Mouse (Mus musculus) erythroid progenitor cell, adult 5-6 weeks (primary cell): Measurements from ENCODE around the gene Ccnl2. TPM values are rescaled to one million over a fixed set of nuclear protein-coding genes. Genes with fewer than 3 reads are reported as not detected.
A peak's percentile ranks its signal among the peaks of the same experiment; 100 is the strongest.

Source experiments
- ATAC-seq: replicated peaks from 2 replicates; pipeline ENCODE4 v1.8.0; 2016; ENCODE audit warnings: moderate number of reproducible peaks, mild to moderate bottlenecking, moderate TSS enrichment, inconsistent platforms; ENCODE audit not compliant: poor library complexity, low FRiP score, severe bottlenecking
- total RNA-seq, 2 experiments: library from RNA; stranded (forward) in 1 of 2; stranded (reverse) in 1 of 2; fragments of 150-400 nt in 1 of 2; fragments of 186-747, 209-891 nt in 1 of 2; gene quantifications; 2 replicates each; pipeline versions ENCODE4 v1.2.3 to v1.2.4; 2015 to 2017; ENCODE audit warnings: low replicate concordance in 2 of 2

The Ccnl2 gene
- total RNA-seq, 2 experiments from 2014 or later, result 262 to 265 TPM

- ATAC-seq, result no peak
Measured at GRCm38 (mm10) chr4:155856071-155856470, 43.8 kb downstream of the Ccnl2 start.

GRCm38 (mm10) chr4:155856881-155857280, 44.6 kb downstream of the Ccnl2 start:
- no peak for ATAC-seq

GRCm38 (mm10) chr4:155859318-155859717, 47.0 kb downstream of the Ccnl2 start:
- no peak for ATAC-seq

- ATAC-seq, result no peak
Measured at GRCm38 (mm10) chr4:155861787-155862186, 49.5 kb downstream of the Ccnl2 start.

GRCm38 (mm10) chr4:155863001-155863400, 50.7 kb downstream of the Ccnl2 start, which contains the start of gene Tas1r3:
Gene Tas1r3, minus strand, starts transcription at chr4:155863362.
- ATAC-seq, result no peak

GRCm38 (mm10) chr4:155868614-155869298, 56.5 kb downstream of the Ccnl2 start:
- ATAC-seq, result peak; percentile 56

- peak; percentile 98 for ATAC-seq
Measured at GRCm38 (mm10) chr4:155869317-155870033, 57.2 kb downstream of the Ccnl2 start, which contains the start of the genes Cptp and Ints11. Gene Cptp, minus strand, starts transcription at chr4:155869440. Gene Ints11, plus strand, starts transcription at chr4:155869546.

GRCm38 (mm10) chr4:155871404-155871803, 59.1 kb downstream of the Ccnl2 start:
- no peak for ATAC-seq

Other genes starting within 250 kb of the Ccnl2 start
- gene Slc35e2, start 211.1 kb upstream of the Ccnl2 start, total RNA-seq (2015; ENCODE audit: low replicate concordance), result 10.9 and 31.4 TPM in 2 replicates
- 12.2 and 14.1 TPM in 2 replicates for gene Slc35e2, start 211.1 kb upstream of the Ccnl2 start, total RNA-seq (2017; ENCODE audit: low replicate concordance)
- 28.5 and 59.5 TPM in 2 replicates for gene Cdk11b, start 187.6 kb upstream of the Ccnl2 start, total RNA-seq (2015; ENCODE audit: low replicate concordance)
- gene Cdk11b, start 187.6 kb upstream of the Ccnl2 start, total RNA-seq (2017; ENCODE audit: low replicate concordance), result 53.6 and 56.3 TPM in 2 replicates
- not detected in 2 replicates for gene Gm10563, start 167.1 kb upstream of the Ccnl2 start, total RNA-seq (2015; ENCODE audit: low replicate concordance)
- not detected in 2 replicates for gene Gm10563, start 167.1 kb upstream of the Ccnl2 start, total RNA-seq (2017; ENCODE audit: low replicate concordance)
- not detected in 2 replicates for gene Mmp23, start 159.1 kb upstream of the Ccnl2 start, total RNA-seq (2015; ENCODE audit: low replicate concordance)
- gene Mmp23, start 159.1 kb upstream of the Ccnl2 start, total RNA-seq (2017; ENCODE audit: low replicate concordance), result not detected in 2 replicates
- 0.84 and 2.9 TPM in 2 replicates for gene Mib2, start 143.3 kb upstream of the Ccnl2 start, total RNA-seq (2015; ENCODE audit: low replicate concordance)
- gene Mib2, start 143.3 kb upstream of the Ccnl2 start, total RNA-seq (2017; ENCODE audit: low replicate concordance), result 3.2 and 6.6 TPM in 2 replicates
- gene Fndc10, start 118.1 kb upstream of the Ccnl2 start, total RNA-seq (2015; ENCODE audit: low replicate concordance), result not detected in 2 replicates
- not detected in 2 replicates for gene Fndc10, start 118.1 kb upstream of the Ccnl2 start, total RNA-seq (2017; ENCODE audit: low replicate concordance)
- 44.9 and 65.6 TPM in 2 replicates for gene Ssu72, start 107.7 kb upstream of the Ccnl2 start, total RNA-seq (2015; ENCODE audit: low replicate concordance)
- 37.0 and 57.2 TPM in 2 replicates for gene Ssu72, start 107.7 kb upstream of the Ccnl2 start, total RNA-seq (2017; ENCODE audit: low replicate concordance)
- not detected in 2 replicates for gene Tmem240, start 77.7 kb upstream of the Ccnl2 start, total RNA-seq (2015; ENCODE audit: low replicate concordance)
- gene Tmem240, start 77.7 kb upstream of the Ccnl2 start, total RNA-seq (2017; ENCODE audit: low replicate concordance), result not detected in 2 replicates
- gene Atad3a, start 51.4 kb upstream of the Ccnl2 start, total RNA-seq (2015; ENCODE audit: low replicate concordance), result 0.84 and 35.3 TPM in 2 replicates
- gene Atad3a, start 51.4 kb upstream of the Ccnl2 start, total RNA-seq (2017; ENCODE audit: low replicate concordance), result 3.3 and 5.1 TPM in 2 replicates
- gene Vwa1, start 37.8 kb upstream of the Ccnl2 start, total RNA-seq (2015; ENCODE audit: low replicate concordance), result not detected in 2 replicates
- 0.68 TPM in 1 of 2 replicates, not detected in the other for gene Vwa1, start 37.8 kb upstream of the Ccnl2 start, total RNA-seq (2017; ENCODE audit: low replicate concordance)
- 0.42 and 1.1 TPM in 2 replicates for gene Tmem88b, start 26.6 kb upstream of the Ccnl2 start, total RNA-seq (2015; ENCODE audit: low replicate concordance)
- gene Tmem88b, start 26.6 kb upstream of the Ccnl2 start, total RNA-seq (2017; ENCODE audit: low replicate concordance), result 0.83 and 1.3 TPM in 2 replicates
- gene Ankrd65, start 22.1 kb upstream of the Ccnl2 start, total RNA-seq (2015; ENCODE audit: low replicate concordance), result not detected in 2 replicates
- gene Ankrd65, start 22.1 kb upstream of the Ccnl2 start, total RNA-seq (2017; ENCODE audit: low replicate concordance), result 1.0 and 9.8 TPM in 2 replicates
- 127 and 129 TPM in 2 replicates for gene Mrpl20, start 9.6 kb upstream of the Ccnl2 start, total RNA-seq (2015; ENCODE audit: low replicate concordance)
- 30.7 and 31.2 TPM in 2 replicates for gene Mrpl20, start 9.6 kb upstream of the Ccnl2 start, total RNA-seq (2017; ENCODE audit: low replicate concordance)
- 47.2 and 63.7 TPM in 2 replicates for gene Aurkaip1, start 18.8 kb downstream of the Ccnl2 start, total RNA-seq (2015; ENCODE audit: low replicate concordance)
- 69.4 and 71.4 TPM in 2 replicates for gene Aurkaip1, start 18.8 kb downstream of the Ccnl2 start, total RNA-seq (2017; ENCODE audit: low replicate concordance)
- gene Mxra8, start 27.2 kb downstream of the Ccnl2 start, total RNA-seq (2015; ENCODE audit: low replicate concordance), result not detected in 2 replicates
- gene Mxra8, start 27.2 kb downstream of the Ccnl2 start, total RNA-seq (2017; ENCODE audit: low replicate concordance), result not detected in 2 replicates
- 20.9 and 26.0 TPM in 2 replicates for gene Dvl1, start 34.9 kb downstream of the Ccnl2 start, total RNA-seq (2015; ENCODE audit: low replicate concordance)
- gene Dvl1, start 34.9 kb downstream of the Ccnl2 start, total RNA-seq (2017; ENCODE audit: low replicate concordance), result 19.5 and 22.4 TPM in 2 replicates
- gene Tas1r3, start 50.9 kb downstream of the Ccnl2 start, total RNA-seq (2015; ENCODE audit: low replicate concordance), result 0.84 and 1.1 TPM in 2 replicates
- 0.26 and 2.3 TPM in 2 replicates for gene Tas1r3, start 50.9 kb downstream of the Ccnl2 start, total RNA-seq (2017; ENCODE audit: low replicate concordance)
- gene Cptp, start 57.0 kb downstream of the Ccnl2 start, total RNA-seq (2015; ENCODE audit: low replicate concordance), result 3.4 and 9.4 TPM in 2 replicates
- gene Cptp, start 57.0 kb downstream of the Ccnl2 start, total RNA-seq (2017; ENCODE audit: low replicate concordance), result 5.6 and 12.6 TPM in 2 replicates
- 14.7 and 28.8 TPM in 2 replicates for gene Ints11, start 57.1 kb downstream of the Ccnl2 start, total RNA-seq (2015; ENCODE audit: low replicate concordance)
- 7.9 and 33.2 TPM in 2 replicates for gene Ints11, start 57.1 kb downstream of the Ccnl2 start, total RNA-seq (2017; ENCODE audit: low replicate concordance)
- 2.2 and 5.4 TPM in 2 replicates for gene Pusl1, start 79.3 kb downstream of the Ccnl2 start, total RNA-seq (2015; ENCODE audit: low replicate concordance)
- 4.6 and 9.8 TPM in 2 replicates for gene Pusl1, start 79.3 kb downstream of the Ccnl2 start, total RNA-seq (2017; ENCODE audit: low replicate concordance)
- 30.2 and 49.0 TPM in 2 replicates for gene Acap3, start 79.3 kb downstream of the Ccnl2 start, total RNA-seq (2015; ENCODE audit: low replicate concordance)
- gene Acap3, start 79.3 kb downstream of the Ccnl2 start, total RNA-seq (2017; ENCODE audit: low replicate concordance), result 31.5 and 42.0 TPM in 2 replicates
- gene Ube2j2, start 131.3 kb downstream of the Ccnl2 start, total RNA-seq (2015; ENCODE audit: low replicate concordance), result 19.1 and 47.8 TPM in 2 replicates
- 53.7 and 91.5 TPM in 2 replicates for gene Ube2j2, start 131.3 kb downstream of the Ccnl2 start, total RNA-seq (2017; ENCODE audit: low replicate concordance)
- 132 and 160 TPM in 2 replicates for gene C1qtnf12, start 149.8 kb downstream of the Ccnl2 start, total RNA-seq (2015; ENCODE audit: low replicate concordance)
- gene C1qtnf12, start 149.8 kb downstream of the Ccnl2 start, total RNA-seq (2017; ENCODE audit: low replicate concordance), result 31.2 and 41.1 TPM in 2 replicates
- 1.3 and 5.8 TPM in 2 replicates for gene B3galt6, start 180.2 kb downstream of the Ccnl2 start, total RNA-seq (2015; ENCODE audit: low replicate concordance)
- 2.3 TPM in 2 replicates for gene B3galt6, start 180.2 kb downstream of the Ccnl2 start, total RNA-seq (2017; ENCODE audit: low replicate concordance)
- gene Sdf4, start 180.4 kb downstream of the Ccnl2 start, total RNA-seq (2015; ENCODE audit: low replicate concordance), result 31.4 and 59.1 TPM in 2 replicates
- 92.1 and 127 TPM in 2 replicates for gene Sdf4, start 180.4 kb downstream of the Ccnl2 start, total RNA-seq (2017; ENCODE audit: low replicate concordance)
- 3.4 TPM in 1 of 2 replicates, not detected in the other for gene Tnfrsf4, start 201.4 kb downstream of the Ccnl2 start, total RNA-seq (2015; ENCODE audit: low replicate concordance)
- gene Tnfrsf4, start 201.4 kb downstream of the Ccnl2 start, total RNA-seq (2017; ENCODE audit: low replicate concordance), result 0.61 and 8.2 TPM in 2 replicates
- 2.9 and 26.7 TPM in 2 replicates for gene Tnfrsf18, start 213.7 kb downstream of the Ccnl2 start, total RNA-seq (2015; ENCODE audit: low replicate concordance)
- 1.5 and 3.5 TPM in 2 replicates for gene Tnfrsf18, start 213.7 kb downstream of the Ccnl2 start, total RNA-seq (2017; ENCODE audit: low replicate concordance)
- gene Ttll10, start 246.9 kb downstream of the Ccnl2 start, total RNA-seq (2015; ENCODE audit: low replicate concordance), result not detected in 2 replicates
- not detected in 2 replicates for gene Ttll10, start 246.9 kb downstream of the Ccnl2 start, total RNA-seq (2017; ENCODE audit: low replicate concordance)